Mouse (Mus musculus) right cerebral cortex, adult 2 months (tissue): ENCODE measurements around the gene Dcx.

Experiments used
- DNase-seq, 2 experiments: peaks; one replicate each; pipeline ENCODE4 v3.0.0; 2021 to 2022; ENCODE audit warnings: low spot score in 2 of 2

The Dcx gene

GRCm38 (mm10) chrX:143826521-143826920 is 106.6 kb downstream of the Dcx start:
- no peak for DNase-seq

DNA sequence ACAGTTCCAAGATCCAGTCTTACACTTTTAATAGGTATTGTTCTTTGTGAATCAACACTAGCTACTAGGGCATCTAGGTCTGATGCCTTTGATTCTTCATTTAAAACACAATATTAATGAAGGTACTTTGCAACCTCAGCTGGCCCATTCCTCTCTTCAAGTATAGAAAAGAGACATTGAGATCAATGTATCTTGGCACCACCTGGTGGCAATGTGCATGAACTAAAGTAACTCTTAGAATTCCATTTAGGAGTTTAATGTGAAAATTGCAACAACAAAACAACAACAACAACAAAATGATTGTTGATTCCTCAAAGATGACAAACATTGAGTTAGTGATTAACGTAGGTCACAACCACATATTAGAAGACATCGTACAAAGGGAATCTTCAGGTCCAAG is 114.2 kb downstream of the Dcx start:
- no peak for DNase-seq

DNA sequence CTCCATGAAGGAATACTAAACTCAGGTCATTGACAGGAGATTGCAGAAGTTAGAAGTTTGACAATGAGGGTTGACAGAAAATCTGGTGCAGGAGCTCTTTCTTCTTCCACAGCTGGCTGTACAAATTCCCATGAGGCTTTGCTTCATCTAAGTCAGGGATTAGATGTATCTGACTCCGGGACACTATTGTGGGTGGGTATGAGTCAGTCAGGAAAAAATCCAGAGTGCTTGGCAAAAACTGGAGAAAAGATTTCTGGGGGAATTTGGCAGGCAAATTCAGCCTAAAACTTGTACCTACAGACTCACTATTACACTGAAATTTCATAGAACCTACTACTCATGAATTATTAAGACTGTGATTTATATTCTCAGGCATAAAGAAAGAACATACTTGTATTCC is 117.2 kb downstream of the Dcx start:
- no peak for DNase-seq
